Mouse (Mus musculus) lung, postnatal 0 days (tissue): ENCODE data around the gene Atxn7l1. TPM values are rescaled to one million over a fixed set of nuclear protein-coding genes. Genes with fewer than 3 reads are reported as not detected.

Experiments used
- ATAC-seq: fragments of 200-750 bp; cut with Nextera tagmentation; 2 replicates; pipeline ENCODE4 v1.8.0; 2017; ENCODE audit warnings: moderate library complexity
- DNase-seq: peaks from one replicate; pipeline ENCODE4 v3.0.0-alpha.2; 2016; ENCODE audit warnings: low spot score
- H3K27ac ChIP-seq: fragments of 300-500 bp; sonication (generic); 2 replicates; pipeline ENCODE4 v1.5.1; 2014; ENCODE audit warnings: antibody characterized with exemption, mild to moderate bottlenecking, low read length, mixed read lengths
- H3K27me3 ChIP-seq: fragments of 300-500 bp; sonication (generic); replicated peaks from 2 replicates; pipeline ENCODE4 v1.6.1; 2014; ENCODE audit warnings: low read length, mixed read lengths; ENCODE audit not compliant: insufficient read depth
- H3K36me3 ChIP-seq: fragments of 300-500 bp; sonication (generic); 2 replicates; pipeline ENCODE4 v1.6.1; 2014; ENCODE audit warnings: low read length, mixed read lengths; ENCODE audit not compliant: insufficient read depth
- H3K4me1 ChIP-seq: fragments of 300-500 bp; sonication (generic); 2 replicates; pipeline ENCODE4 v1.6.1; 2014; ENCODE audit warnings: antibody characterized with exemption, low read depth, low read length, mixed read lengths; ENCODE audit not compliant: insufficient read depth
- H3K4me2 ChIP-seq: fragments of 300-500 bp; sonication (generic); replicated peaks from 2 replicates; pipeline ENCODE4 v1.6.1; 2014; ENCODE audit warnings: low read depth, mild to moderate bottlenecking, low read length, moderate library complexity, mixed read lengths
- H3K4me3 ChIP-seq: fragments of 300-500 bp; sonication (generic); 2 replicates; pipeline ENCODE4 v1.5.1; 2014; ENCODE audit warnings: low read depth, low read length
- H3K9ac ChIP-seq: fragments of 300-500 bp; sonication (generic); replicated peaks from 2 replicates; pipeline ENCODE4 v1.6.1; 2014; ENCODE audit warnings: low read depth, mild to moderate bottlenecking
- H3K9me3 ChIP-seq: fragments of 300-500 bp; sonication (generic); 2 replicates; pipeline ENCODE4 v1.6.1; 2016; ENCODE audit warnings: low read length, mixed read lengths
- CTCF ChIP-seq: IDR thresholded peaks from 2 replicates; pipeline ENCODE4 v1.5.1; 2016; ENCODE audit warnings: antibody characterized with exemption, mild to moderate bottlenecking
- EP300 ChIP-seq: IDR thresholded peaks from 2 replicates; pipeline ENCODE4 v1.6.1; 2016; ENCODE audit warnings: antibody characterized with exemption, mild to moderate bottlenecking, control low read depth
- WGBS: fragments of 180-500 bp; shearing (Covaris S2); extraction: QIAGEN DNeasy Blood & Tissue Kit; methylation state at CpG from one replicate; pipeline ENCODE4 v1.1.7; 2014; 5-methylcytosine and 5-hydroxymethylcytosine counted together
- polyA plus RNA-seq: library from polyadenylated mRNA; unstranded; fragments of >200 nt; fragmentation: Nextera tagmentation; extraction: Ambion mirVana; gene quantifications from 2 replicates; pipeline ENCODE4 v1.2.1, GENCODE M21; 2015

Gene Atxn7l1
- polyA plus RNA-seq, 1 experiment from 2014 or later: 10.2 TPM

GRCm38 (mm10) chr12:33339822-33340221, 192.3 kb downstream of the Atxn7l1 start:
- ATAC-seq (no peak), DNase-seq (no peak)
- Histone ChIP-seq H3K4me1 (no peaks in the 10 kb centered on the region), H3K27ac (no peak overlapping the region), H3K9ac (no peak overlapping the region), H3K36me3 (no peaks in the 10 kb centered on the region), H3K4me2 (no peak overlapping the region), H3K27me3 (no peaks in the 10 kb centered on the region), H3K4me3 (no peak overlapping the region), H3K9me3 (no peaks in the 10 kb centered on the region)
- TF ChIP-seq EP300 (no peak), CTCF (no peak)
- WGBS: 77% methylated on average over 4 of the region's 4 CpGs

GRCm38 (mm10) chr12:33340698-33341097, 193.2 kb downstream of the Atxn7l1 start:
- DNase-seq: no peak
- Histone ChIP-seq H3K4me2 (no peak overlapping the region), H3K4me1 (no peaks in the 10 kb centered on the region), H3K27me3 (no peaks in the 10 kb centered on the region), H3K9ac (no peak overlapping the region), H3K4me3 (no peak overlapping the region), H3K27ac (no peak overlapping the region), H3K36me3 (no peaks in the 10 kb centered on the region), H3K9me3 (no peaks in the 10 kb centered on the region)
- TF ChIP-seq EP300: no peak
- no peak for TF ChIP-seq CTCF
- ATAC-seq: no peak
- 85% methylated on average over 6 of the region's 6 CpGs for WGBS

- no peak for ATAC-seq
- Histone ChIP-seq H3K27me3 (no peaks in the 10 kb centered on the region), H3K9me3 (no peaks in the 10 kb centered on the region), H3K27ac (no peak overlapping the region), H3K36me3 (no peaks in the 10 kb centered on the region), H3K4me3 (no peak overlapping the region), H3K4me1 (no peaks in the 10 kb centered on the region), H3K4me2 (no peak overlapping the region), H3K9ac (no peak overlapping the region)
- 47% methylated on average over 17 of the region's 17 CpGs for WGBS
- TF ChIP-seq CTCF: no peak
- TF ChIP-seq EP300: no peak
- DNase-seq: no peak
These were observed 193.9 kb downstream of the Atxn7l1 start for GRCm38 (mm10) chr12:33341351-33341892.

DNA sequence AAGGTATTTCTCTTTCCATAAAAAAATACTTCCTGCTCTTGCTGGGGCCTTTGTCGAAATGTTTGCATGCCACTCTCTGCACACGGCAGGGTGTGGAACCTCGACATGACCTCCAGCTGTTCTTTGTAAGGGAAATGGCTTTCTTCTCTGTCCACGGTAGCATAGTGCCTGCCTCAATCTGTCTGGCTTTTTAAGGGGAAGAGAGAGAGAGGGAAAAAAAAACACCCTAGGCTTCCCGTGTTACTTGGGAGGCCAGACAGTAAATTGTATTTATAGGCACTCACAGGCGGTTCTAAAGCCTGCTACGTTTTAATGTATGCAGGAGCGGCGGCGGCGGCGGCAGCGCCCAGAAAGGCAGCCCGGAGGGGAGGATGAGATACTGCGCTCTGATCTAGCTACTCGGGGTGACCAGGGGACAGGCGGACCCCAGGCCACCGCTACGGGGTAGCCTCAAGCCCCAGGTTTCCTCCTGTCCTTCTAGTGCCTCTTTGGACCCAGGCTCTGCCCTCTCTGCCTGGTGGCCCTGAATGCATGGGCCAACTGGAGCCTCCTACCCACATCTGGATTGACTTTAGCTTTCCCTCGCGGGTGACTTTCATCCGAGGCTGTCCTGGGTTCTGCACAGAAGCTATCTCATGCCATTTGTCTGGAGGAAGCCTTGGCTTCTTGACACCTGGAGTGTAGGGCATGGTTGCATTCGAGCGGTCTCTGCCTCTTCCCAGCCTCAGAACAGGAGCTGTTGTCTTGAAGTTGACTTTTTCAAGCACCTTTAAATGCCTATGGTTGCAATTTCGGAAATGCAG, 197.7 kb downstream of the Atxn7l1 start:
- H3K4me1 ChIP-seq: no peaks in the 10 kb centered on the region
- no peaks in the 10 kb centered on the region for H3K9me3 ChIP-seq
- DNase-seq (peak; percentile 66), ATAC-seq (peak; percentile 62)
- no peak overlapping the region for H3K9ac ChIP-seq
- no peaks in the 10 kb centered on the region; the same call in 1 of the 2 replicates for H3K36me3 ChIP-seq
- 0 out of 2 replicates have a peak overlapping the region, but pooled peaks have one; percentile 5 for H3K27ac ChIP-seq
- H3K4me2 ChIP-seq: peak overlapping the region; percentile 25; the same call in 1 of the 2 replicates
- no peaks in the 10 kb centered on the region for H3K27me3 ChIP-seq
- no peak overlapping the region for H3K4me3 ChIP-seq
- TF ChIP-seq EP300: no peak
- TF ChIP-seq CTCF: no peak
- WGBS: 30% methylated on average over 25 of the region's 25 CpGs

DNA sequence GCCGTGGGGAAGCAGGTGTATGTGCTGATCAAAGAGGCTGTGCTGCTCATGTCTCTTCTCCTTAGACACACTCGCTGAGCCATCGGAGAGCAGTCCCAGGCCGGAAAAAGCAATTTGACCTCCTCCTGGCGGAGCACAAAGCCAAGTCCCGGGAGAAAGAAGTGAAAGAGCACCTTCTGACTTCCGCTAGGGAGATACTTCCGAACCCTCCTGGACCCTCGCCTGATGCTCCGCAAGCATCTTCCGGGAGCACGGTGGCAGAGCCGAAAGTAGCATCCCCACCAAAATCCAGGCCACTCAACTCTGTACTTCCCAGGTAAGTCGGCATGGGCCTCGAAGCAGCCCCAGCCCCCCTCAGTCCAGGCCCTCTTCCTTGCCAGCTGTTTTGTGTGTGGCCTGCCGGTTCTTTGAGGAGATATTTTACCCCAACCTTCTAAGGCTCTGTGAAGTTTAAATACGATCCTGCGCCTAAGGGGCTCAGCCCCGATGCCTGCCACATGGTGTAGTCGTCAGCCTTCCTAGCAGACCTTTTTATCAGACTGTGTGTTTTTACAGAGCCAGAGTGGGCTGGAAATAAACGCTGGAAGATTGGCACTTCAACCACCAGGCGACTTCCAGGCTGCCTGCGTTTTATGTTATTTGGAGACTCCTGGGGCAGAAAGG, 198.4 kb downstream of the Atxn7l1 start:
- WGBS: 63% methylated on average over 23 of the region's 23 CpGs
- no peak for TF ChIP-seq EP300
- TF ChIP-seq CTCF: no peak
- no peak overlapping the region for H3K9ac ChIP-seq
- DNase-seq: no peak
- no peak overlapping the region for H3K4me3 ChIP-seq
- H3K9me3 ChIP-seq: no peaks in the 10 kb centered on the region
- H3K4me1 ChIP-seq: no peaks in the 10 kb centered on the region
- no peak for ATAC-seq
- H3K27me3 ChIP-seq: no peaks in the 10 kb centered on the region
- H3K4me2 ChIP-seq: no peak overlapping the region
- H3K27ac ChIP-seq: no peak overlapping the region
- H3K36me3 ChIP-seq: no peaks in the 10 kb centered on the region; the same call in 1 of the 2 replicates

DNA sequence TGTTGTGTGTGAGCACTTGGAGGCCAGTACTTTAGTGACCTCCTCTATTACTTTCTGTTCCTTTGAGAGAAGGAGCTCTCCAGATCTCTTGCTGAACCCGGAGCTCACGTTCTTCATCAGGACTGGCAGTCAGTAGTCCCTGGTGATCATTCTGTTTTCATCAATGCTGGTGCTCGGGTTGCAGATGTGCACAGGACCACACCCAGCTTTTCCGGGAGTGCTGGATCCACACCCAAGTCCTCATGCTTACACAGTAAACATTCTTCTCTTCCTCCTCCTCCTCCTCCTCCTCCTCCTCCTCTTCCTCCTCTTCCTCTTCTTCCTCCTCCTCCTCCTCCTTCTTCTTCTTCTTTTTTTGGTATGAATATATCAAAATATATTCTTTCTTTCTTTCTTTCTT, 205.2 kb downstream of the Atxn7l1 start:
- 43% methylated on average over 4 of the region's 4 CpGs for WGBS
- Histone ChIP-seq H3K4me2 (no peak overlapping the region), H3K27me3 (no peaks in the 10 kb centered on the region), H3K36me3 (peaks cover 3% of the 10 kb centered on the region; the same call in 1 of the 2 replicates), H3K4me3 (no peak overlapping the region), H3K4me1 (no peaks in the 10 kb centered on the region), H3K9ac (no peak overlapping the region), H3K27ac (no peak overlapping the region), H3K9me3 (no peaks in the 10 kb centered on the region)
- no peak for ATAC-seq
- no peak for DNase-seq
- TF ChIP-seq CTCF (no peak), EP300 (no peak)
